Mouse (Mus musculus) megakaryocyte-erythroid progenitor cell, adult 5 weeks (primary cell): ENCODE measurements around the gene Map10. TPM values are rescaled to one million over a fixed set of nuclear protein-coding genes. Genes with fewer than 3 reads are reported as not detected.

Experiments
- polyA plus RNA-seq: library from polyadenylated mRNA; stranded (reverse); fragments of >175 nt; gene quantifications from 2 replicates; pipeline ENCODE4 v1.2.3, GENCODE M21; 2012

The Map10 gene
- 0.34 and 0.40 TPM in 2 replicates for polyA plus RNA-seq

GRCm38 (mm10) chr8:125669700-125670195 is at the start of gene Map10:
Gene Map10, plus strand, starts transcription at chr8:125669818.

Other genes with a start within 250 kb of the Map10 start
- gene Sipa1l2, start 100.0 kb upstream of the Map10 start, polyA plus RNA-seq = 1.7 and 1.8 TPM in 2 replicates
- gene Ntpcr, start 60.1 kb downstream of the Map10 start, polyA plus RNA-seq = 23.5 and 26.8 TPM in 2 replicates
- 0.05 TPM in 1 of 2 replicates, not detected in the other for gene Pcnx2, start 228.5 kb downstream of the Map10 start, polyA plus RNA-seq
- not detected in 2 replicates for gene Map3k21, start 240.6 kb downstream of the Map10 start, polyA plus RNA-seq